Mouse (Mus musculus) ES-Bruce4 (cell line): ENCODE measurements around the gene Sptbn1.

ENCODE experiments used
- CTCF ChIP-seq: IDR thresholded peaks from one replicate; pipeline ENCODE4 v1.8.1; 2011; ENCODE audit warnings: low read depth, low read length
- POLR2A ChIP-seq: IDR thresholded peaks from one replicate; pipeline ENCODE4 v1.8.1; 2011; ENCODE audit warnings: low read length; ENCODE audit not compliant: insufficient read depth

DNA sequence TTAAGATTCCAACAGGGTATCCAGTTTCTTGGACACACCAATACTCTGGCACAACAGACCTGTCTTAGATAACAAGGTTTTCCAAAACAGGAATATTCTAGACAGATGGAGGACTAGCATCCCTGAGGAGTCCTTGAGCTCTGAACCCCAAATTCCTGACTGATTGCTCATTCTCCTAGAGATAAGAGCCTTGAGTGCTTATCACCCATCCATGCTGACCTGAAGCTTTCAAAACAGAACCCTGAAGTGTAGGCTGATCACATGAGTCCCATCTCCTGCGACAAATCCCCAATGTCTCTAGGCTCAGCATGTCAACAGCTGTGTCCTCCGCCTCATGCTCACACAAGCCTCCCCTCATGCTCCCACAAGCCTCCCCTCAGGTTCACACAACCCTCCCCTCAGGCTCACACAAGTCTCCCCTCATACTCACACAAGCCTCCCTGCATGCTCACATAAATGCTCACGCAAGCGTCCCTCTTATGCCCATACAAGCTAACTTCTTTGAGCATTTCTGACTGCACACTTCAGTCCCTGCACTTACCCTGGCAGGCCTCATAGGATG, 31.2 kb downstream of the Sptbn1 start:
- TF ChIP-seq CTCF, result no peak
- no peak for TF ChIP-seq POLR2A
